Mouse (Mus musculus): ENCODE data around the gene Snapin.

DNA sequence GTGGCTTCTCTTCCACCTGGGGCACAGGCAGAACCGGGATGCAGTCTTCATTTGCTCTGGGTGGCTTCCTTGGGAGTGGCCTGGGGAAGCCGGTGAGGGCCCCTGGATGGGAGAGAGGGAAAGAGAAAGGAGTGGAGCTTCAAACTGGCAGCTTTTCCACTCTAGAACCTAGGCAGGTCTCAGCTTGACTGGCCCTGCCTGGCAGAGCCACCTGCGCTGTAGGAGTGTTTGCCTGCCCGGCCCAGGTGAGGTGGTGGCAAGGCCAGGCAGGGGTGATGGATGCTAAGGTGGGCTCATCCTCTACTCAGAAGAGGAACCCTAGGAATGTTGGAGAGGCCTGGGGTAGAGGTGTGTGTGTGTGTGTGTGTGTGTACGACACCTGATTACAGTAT is 47.1 kb upstream of the Snapin start:
- TF ChIP-seq CTCF (IDR thresholded peaks at IDR 0.05; ENCODE audit: borderline replicate concordance, insufficient read depth, low read depth, low read length), result no peak
- TF ChIP-seq POLR2A (IDR thresholded peaks at IDR 0.05; ENCODE audit: borderline replicate concordance, insufficient read depth, low read length), result no peak
